Mouse (Mus musculus): ENCODE measurements around the gene Zfr2.

GRCm38 (mm10) chr10:81301321-81301720, 68.4 kb downstream of the Zfr2 start:
- TF ChIP-seq CTCF (IDR thresholded peaks at IDR 0.05; ENCODE audit: extremely low read depth, insufficient read depth, low read length), result no peak
- no peak for TF ChIP-seq POLR2A (IDR thresholded peaks at IDR 0.05; ENCODE audit: extremely low read depth, insufficient read depth, low read length)
